Mouse (Mus musculus) limb, embryonic 14.5 days (tissue): Measurements from ENCODE around the gene Ntrk1. TPM values are rescaled to one million over a fixed set of nuclear protein-coding genes. Genes with fewer than 3 reads are reported as not detected.
A peak's percentile ranks its signal among the peaks of the same experiment; 100 is the strongest.

Experiments used
- ATAC-seq: fragments of 200-750 bp; cut with Nextera tagmentation; 2 replicates; pipeline ENCODE4 v1.8.0; 2017; ENCODE audit warnings: low read depth, moderate number of reproducible peaks, moderate TSS enrichment; ENCODE audit not compliant: low FRiP score
- DNase-seq: peaks from one replicate; pipeline ENCODE4 v3.0.0-alpha.2; 2015; ENCODE audit warnings: low spot score
- H3K27ac ChIP-seq: fragments of 300-500 bp; sonication (generic); replicated peaks from 2 replicates; pipeline ENCODE4 v1.5.1; 2014; ENCODE audit warnings: low read depth, mild to moderate bottlenecking, low read length, moderate library complexity, mixed read lengths
- H3K27me3 ChIP-seq: fragments of 300-500 bp; sonication (generic); 2 replicates; pipeline ENCODE4 v1.6.1; 2014; ENCODE audit warnings: low read length, mixed read lengths; ENCODE audit not compliant: control insufficient read depth, insufficient read depth
- H3K36me3 ChIP-seq: fragments of 300-500 bp; sonication (generic); 2 replicates; pipeline ENCODE4 v1.6.1; 2014; ENCODE audit warnings: mild to moderate bottlenecking, low read length, moderate library complexity, mixed read lengths; ENCODE audit not compliant: control insufficient read depth, insufficient read depth
- H3K4me1 ChIP-seq: fragments of 300-500 bp; sonication (generic); 2 replicates; pipeline ENCODE4 v1.6.1; 2014; ENCODE audit warnings: antibody characterized with exemption, low read length, mixed read lengths; ENCODE audit not compliant: control insufficient read depth, insufficient read depth
- H3K4me2 ChIP-seq: fragments of 300-500 bp; sonication (generic); replicated peaks from 2 replicates; pipeline ENCODE4 v1.6.1; 2014; ENCODE audit warnings: low read depth, mild to moderate bottlenecking, low read length, moderate library complexity; ENCODE audit not compliant: severe bottlenecking
- H3K4me3 ChIP-seq: fragments of 300-500 bp; sonication (generic); replicated peaks from 2 replicates; pipeline ENCODE4 v1.5.1; 2014; ENCODE audit warnings: low read length
- H3K9ac ChIP-seq: fragments of 300-500 bp; sonication (generic); 2 replicates; pipeline ENCODE4 v1.6.1; 2014; ENCODE audit warnings: mild to moderate bottlenecking, low read depth, low read length, moderate library complexity; ENCODE audit not compliant: severe bottlenecking
- H3K9me3 ChIP-seq: fragments of 300-500 bp; sonication (generic); 2 replicates; pipeline ENCODE4 v1.6.1; 2016; ENCODE audit warnings: low read length; ENCODE audit not compliant: control insufficient read depth
- POLR2A ChIP-seq: fragments of 200-500 bp; IDR thresholded peaks from 2 replicates; pipeline ENCODE4 v1.8.0; 2012; ENCODE audit warnings: inconsistent platforms, mild to moderate bottlenecking, moderate library complexity, borderline replicate concordance; ENCODE audit not compliant: insufficient read depth, insufficient read length; ENCODE audit errors: extremely low read depth
- WGBS: fragments of 180-500 bp; shearing (Covaris S2); extraction: QIAGEN DNeasy Blood & Tissue Kit; methylation state at CpG from one replicate; pipeline ENCODE4 v1.1.7; 2014; 5-methylcytosine and 5-hydroxymethylcytosine counted together
- polyA plus RNA-seq, 2 experiments: library from polyadenylated mRNA; depleted of rRNA in 1 of 2; stranded (reverse) in 1 of 2; unstranded in 1 of 2; fragments of >200 nt; fragmentation: Nextera tagmentation in 1 of 2; extraction: Ambion mirVana in 1 of 2; gene quantifications; 2 replicates each; pipeline versions ENCODE4 v1.2.1 to v1.2.3; 2012 to 2014

Gene Ntrk1
- polyA plus RNA-seq, 2 experiments, result 2.1 to 2.7 TPM

DNA sequence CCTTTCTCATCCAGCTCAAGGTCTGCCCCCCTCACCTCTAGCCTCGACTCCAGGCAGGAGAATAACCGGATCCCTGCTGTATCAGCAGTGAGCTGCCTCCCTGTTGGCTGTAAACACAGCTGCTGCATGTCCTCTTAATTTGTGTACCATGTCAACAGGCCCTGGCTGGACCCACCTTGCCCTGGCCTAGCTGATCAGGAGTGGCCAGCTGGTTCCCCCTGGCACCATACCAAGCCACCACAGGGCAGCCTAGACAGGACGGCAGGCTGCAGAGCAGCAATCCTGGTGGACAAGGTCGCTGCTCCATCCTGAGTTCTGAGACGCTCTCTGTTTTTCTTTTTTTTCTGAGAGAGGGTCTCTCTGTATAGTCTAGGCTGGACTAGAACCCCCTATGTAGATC is 6.7 kb upstream of the Ntrk1 start:
- H3K27ac ChIP-seq, result no peak overlapping the region
- peaks cover 45% of the 10 kb centered on the region for H3K27me3 ChIP-seq
- DNase-seq, result no peak
- no peaks in the 10 kb centered on the region for H3K36me3 ChIP-seq
- no peak overlapping the region for H3K4me3 ChIP-seq
- no peaks in the 10 kb centered on the region for H3K9me3 ChIP-seq
- H3K4me2 ChIP-seq, result no peak overlapping the region
- no peak overlapping the region for H3K9ac ChIP-seq
- ATAC-seq, result no peak
- H3K4me1 ChIP-seq, result peaks cover 12% of the 10 kb centered on the region
- TF ChIP-seq POLR2A, result no peak
- 68% methylated on average over 5 of the region's 5 CpGs for WGBS

- H3K9me3 ChIP-seq, result no peaks in the 10 kb centered on the region
- 2% methylated on average over 23 of the region's 29 CpGs for WGBS
- ATAC-seq, result no peak
Observed at GRCm38 (mm10) chr3:87796736-87797334, 1.9 kb upstream of the Ntrk1 start, which contains the start of gene Insrr. Gene Insrr, plus strand, starts transcription at chr3:87796951.

DNA sequence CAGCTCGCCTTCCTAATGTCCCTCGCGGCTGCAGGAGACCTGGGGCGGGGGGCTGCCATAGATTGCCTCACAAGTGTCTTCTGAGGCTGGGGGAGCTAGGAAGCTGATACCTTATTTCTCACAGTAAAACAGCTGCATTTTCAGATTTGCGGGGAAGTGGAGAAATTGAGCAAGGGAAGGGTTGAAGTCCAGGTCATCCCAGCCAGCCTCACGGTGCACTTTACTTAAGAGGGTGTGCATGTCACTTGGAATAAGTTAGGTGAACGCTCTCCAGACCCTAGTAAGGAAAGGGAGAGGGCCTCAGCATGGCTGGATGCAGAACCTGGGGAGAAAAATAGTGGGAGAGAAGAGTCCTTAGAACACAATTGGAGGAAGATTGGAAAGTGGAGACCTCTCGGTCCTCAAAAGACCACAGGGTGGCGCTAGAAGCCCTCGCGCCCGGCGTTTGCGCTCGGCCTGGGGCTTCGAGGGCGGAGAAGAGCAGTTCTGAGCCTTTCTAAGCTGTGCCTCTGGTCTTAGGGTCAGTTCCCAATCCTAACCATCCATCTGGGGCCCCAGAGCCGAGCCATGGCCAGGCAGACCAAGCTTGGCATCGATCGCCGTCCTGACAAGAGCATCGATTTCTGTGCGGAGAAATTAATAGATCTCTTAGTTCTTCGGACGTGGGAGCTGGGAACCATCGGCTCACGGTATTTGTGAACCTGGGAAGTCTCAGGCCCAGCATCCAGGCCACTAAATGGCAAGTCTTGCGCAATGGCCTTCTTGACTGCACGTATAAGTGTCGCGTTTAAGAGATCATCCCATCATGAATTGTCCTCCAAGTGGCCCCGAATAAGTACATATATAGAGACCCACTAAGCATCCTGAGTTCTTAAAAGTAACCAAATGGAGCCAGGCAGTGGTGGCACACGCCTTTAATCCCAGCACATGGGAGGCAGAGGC is 645 bp upstream of the Ntrk1 start:
- Histone ChIP-seq H3K4me2 (peak overlapping the region; percentile 49), H3K27ac (no peak overlapping the region), H3K36me3 (no peaks in the 10 kb centered on the region), H3K9ac (no peak overlapping the region), H3K9me3 (no peaks in the 10 kb centered on the region), H3K4me3 (peak overlapping the region; percentile 33), H3K4me1 (peaks cover 18% of the 10 kb centered on the region), H3K27me3 (peaks cover 74% of the 10 kb centered on the region)
- DNase-seq (peak; percentile 45), ATAC-seq (peak; percentile 50; the same call in 1 of the 2 replicates)
- 17% methylated on average over 30 of the region's 33 CpGs for WGBS
- TF ChIP-seq POLR2A, result no peak

More at GRCm38 (mm10) chr3:87796736-87797334, 1.9 kb upstream of the Ntrk1 start, which contains the start of gene Insrr:
- peaks cover 18% of the 10 kb centered on the region for H3K4me1 ChIP-seq
- TF ChIP-seq POLR2A, result no peak
- peak within 1 kb of the TSS; percentile 67 for H3K4me2 ChIP-seq
- H3K4me3 ChIP-seq, result peak within 1 kb of the TSS; percentile 37
- H3K27me3 ChIP-seq, result peaks cover 69% of the 10 kb centered on the region
- peak; percentile 21 for DNase-seq
- H3K9ac ChIP-seq, result peak within 1 kb of the TSS; percentile 41; the same call in 1 of the 2 replicates
- H3K36me3 ChIP-seq, result no peaks in the 10 kb centered on the region
- H3K27ac ChIP-seq, result no peak within 1 kb of the TSS

GRCm38 (mm10) chr3:87789768-87790167 is 5.2 kb downstream of the Ntrk1 start:
- WGBS, result 27% methylated on average over 5 of the region's 5 CpGs
- Histone ChIP-seq H3K27me3 (peaks cover 33% of the 10 kb centered on the region), H3K9ac (peak overlapping the region; percentile 16; the same call in 1 of the 2 replicates), H3K27ac (no peak overlapping the region), H3K4me2 (no peak overlapping the region), H3K36me3 (no peaks in the 10 kb centered on the region), H3K4me1 (peaks cover 11% of the 10 kb centered on the region), H3K9me3 (no peaks in the 10 kb centered on the region), H3K4me3 (no peak overlapping the region)
- ATAC-seq (no peak), DNase-seq (no peak)
- no peak for TF ChIP-seq POLR2A

GRCm38 (mm10) chr3:87789248-87789647 is 5.7 kb downstream of the Ntrk1 start:
- DNase-seq (no peak), ATAC-seq (no peak)
- Histone ChIP-seq H3K9ac (peak overlapping the region; percentile 16; the same call in 1 of the 2 replicates), H3K4me1 (peaks cover 8% of the 10 kb centered on the region), H3K27me3 (peaks cover 28% of the 10 kb centered on the region), H3K27ac (no peak overlapping the region), H3K9me3 (no peaks in the 10 kb centered on the region), H3K4me2 (no peak overlapping the region), H3K4me3 (no peak overlapping the region), H3K36me3 (no peaks in the 10 kb centered on the region)
- WGBS, result 67% methylated on average over 1 of the region's 1 CpGs
- no peak for TF ChIP-seq POLR2A
